Mouse (Mus musculus) CH12F3 (cell line): ENCODE measurements around the gene Nlrc5.

Experiments
- in situ Hi-C: fragments of 300-500 bp; cut with MboI; formaldehyde crosslinking; loops from 2 replicates; pipeline ENCODE4 v1.14.3; 2020; ENCODE audit warnings: low sequenced_read_pairs

The Nlrc5 gene

DNA sequence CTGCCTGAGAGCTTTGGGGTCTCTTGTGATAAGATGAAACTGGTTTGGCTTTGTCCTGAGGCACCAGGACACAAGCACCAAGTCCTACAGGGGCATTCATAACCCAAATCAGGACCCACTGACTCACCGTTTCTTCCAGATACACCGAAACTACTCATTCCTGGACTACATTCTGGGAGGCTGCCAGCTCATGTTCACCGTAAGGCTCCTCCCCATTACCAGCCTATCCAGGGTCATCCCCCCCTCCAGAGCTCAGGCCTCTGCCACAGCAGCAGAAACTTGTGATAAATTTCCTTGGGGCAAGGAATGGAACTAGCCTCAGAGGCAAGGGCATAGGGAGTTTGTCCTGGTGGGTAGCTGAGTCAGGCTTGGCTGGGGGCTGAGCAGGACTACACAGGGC is 123.1 kb downstream of the Nlrc5 start:
- in situ Hi-C loops: no loop called here

DNA sequence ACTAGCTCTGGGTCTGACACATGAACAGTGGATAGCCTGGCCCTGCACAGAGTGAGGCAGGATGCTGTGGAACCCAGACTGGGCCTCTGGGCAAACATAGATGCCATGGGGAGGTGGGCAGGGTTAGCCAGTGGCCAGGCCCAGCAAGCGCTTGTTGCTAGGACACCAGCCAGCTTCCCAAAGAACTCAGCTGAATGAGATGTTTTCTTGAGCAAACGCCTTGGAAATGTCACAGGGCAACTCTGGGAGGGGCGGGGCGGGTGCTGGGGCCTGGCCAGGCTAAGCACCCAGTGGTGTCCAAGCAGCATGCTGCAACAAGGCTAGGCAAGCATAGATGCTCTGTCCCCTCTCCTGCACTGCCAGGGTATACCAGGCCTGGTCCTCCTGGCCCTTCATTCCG is 127.1 kb downstream of the Nlrc5 start:
- in situ Hi-C loops: no loop called here

DNA sequence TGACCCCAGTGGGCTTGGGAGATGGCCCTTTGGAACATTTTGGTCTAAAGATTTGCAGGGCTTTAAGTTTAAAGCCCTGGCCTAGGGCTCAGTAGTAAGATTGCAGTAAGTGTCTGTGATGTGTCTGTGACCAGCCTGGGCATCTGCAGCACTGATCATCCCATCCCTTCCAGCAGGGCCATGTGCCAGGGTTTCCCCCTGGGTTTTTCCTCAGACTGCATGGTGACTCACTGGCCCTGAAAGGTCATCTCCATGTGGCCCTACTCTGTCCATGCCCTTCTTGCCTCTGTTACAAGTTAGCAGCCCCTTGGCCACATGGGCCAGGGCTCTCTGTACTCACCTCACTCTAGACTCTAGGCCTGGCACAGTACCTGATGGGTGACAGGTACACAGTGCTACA is 130.3 kb downstream of the Nlrc5 start:
- in situ Hi-C loops: no loop called here

DNA sequence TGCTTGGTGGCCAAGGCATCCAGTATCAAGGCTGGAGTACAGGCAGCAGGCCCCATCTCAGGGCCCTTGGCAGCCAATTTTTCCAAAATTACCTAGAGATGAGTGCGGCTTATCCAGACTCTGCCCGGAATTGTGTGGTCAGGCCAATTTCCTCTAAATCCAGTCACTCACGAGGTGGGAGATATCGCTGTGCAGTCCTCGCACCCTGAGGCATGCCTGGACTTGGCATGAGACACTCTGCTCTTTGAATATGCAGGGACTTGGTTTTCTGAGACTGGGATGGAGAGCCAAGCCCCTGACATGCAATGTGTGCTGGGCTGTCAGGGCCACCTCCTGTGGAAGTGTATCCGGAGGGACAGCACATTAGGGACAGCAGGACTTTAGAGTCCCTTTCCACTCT is 131.9 kb downstream of the Nlrc5 start:
- in situ Hi-C loops: no loop called here

DNA sequence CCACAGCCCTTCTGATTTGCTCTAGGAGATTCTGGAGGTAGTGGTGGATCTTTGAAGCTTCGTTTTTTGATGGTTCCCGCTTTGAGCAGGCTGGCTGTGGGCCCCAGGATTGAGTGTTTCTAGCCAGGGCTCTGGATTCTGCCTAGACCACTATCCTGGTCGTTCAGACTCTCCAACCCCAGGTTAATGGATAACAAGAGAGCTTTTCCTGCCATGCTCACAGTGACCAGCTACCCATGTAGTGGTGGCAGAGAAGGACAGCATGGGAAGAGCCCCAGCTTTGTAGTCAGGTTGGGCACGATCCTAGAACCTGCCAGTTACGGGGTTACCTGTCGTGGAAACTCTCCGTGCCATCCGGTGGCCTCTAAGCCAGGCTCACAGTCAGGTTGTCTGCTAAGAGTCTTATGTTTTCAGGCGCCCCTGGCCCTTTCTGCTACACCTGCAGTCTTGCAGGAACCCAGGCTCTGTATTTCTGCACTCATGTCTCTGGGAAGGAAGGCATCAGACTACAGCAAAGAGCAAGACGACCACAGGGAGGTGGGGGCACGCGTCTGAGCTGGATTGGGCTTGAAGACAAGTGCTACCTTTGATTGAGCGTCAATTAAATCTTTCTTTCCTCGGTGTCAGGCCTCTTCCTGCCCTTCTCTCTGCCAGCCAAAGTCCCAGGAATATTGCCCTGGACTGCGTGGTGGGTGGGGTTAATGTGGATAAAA is 132.4 kb downstream of the Nlrc5 start:
- in situ Hi-C loops: no loop called here

DNA sequence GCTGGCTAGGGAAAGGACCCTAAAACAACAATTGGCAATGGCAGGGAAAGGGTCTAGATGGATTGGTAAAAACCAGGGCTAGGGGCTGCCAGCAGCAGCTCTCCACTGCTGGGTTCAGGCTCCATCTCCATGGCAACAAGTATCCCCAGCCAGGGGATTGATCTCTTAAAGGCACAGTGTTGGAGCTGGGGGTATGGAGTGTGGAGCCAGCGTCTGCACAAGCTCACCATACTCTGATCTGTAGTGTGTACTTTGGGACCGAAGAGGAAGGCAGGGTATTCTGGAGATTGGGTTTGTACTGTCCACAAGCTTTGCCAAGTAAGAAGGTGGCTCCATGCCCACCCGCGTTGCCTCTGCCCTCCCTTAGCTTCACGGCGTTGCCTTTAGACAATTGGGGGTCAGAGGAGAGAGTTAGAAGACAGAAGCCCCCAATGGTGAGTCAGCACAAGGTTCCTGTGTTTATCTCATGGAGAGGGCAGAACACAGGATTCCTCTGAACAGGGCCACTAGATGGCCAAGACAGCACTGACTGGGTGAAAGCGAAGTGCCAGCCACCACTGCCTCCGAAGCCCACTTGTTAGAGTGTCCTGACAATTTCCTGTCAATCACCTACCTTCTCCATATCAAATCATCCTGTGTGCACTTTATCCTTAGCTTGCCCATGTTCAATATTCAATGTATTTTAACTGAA is 133.1 kb downstream of the Nlrc5 start:
- in situ Hi-C loops: no loop called here

DNA sequence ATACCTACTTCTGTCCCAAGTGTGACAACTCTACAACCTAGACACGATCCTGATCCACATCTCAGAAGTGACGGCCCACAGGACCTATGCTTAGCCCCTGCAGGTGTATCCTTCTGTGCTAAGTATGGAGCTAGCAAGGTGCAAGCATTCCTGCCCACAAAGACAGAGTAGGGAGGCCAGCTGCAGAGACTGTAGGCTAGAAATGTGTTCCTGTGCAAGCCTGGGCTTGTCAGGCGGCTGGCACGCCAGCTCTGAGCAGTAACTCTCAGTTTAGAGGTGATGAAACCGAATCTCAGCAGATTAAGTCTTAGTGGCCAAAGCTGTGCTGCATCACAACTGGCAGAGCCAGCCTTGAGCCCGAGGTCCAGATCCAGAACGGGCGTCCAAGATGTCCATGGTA is 133.9 kb downstream of the Nlrc5 start:
- in situ Hi-C loops: no loop called here

DNA sequence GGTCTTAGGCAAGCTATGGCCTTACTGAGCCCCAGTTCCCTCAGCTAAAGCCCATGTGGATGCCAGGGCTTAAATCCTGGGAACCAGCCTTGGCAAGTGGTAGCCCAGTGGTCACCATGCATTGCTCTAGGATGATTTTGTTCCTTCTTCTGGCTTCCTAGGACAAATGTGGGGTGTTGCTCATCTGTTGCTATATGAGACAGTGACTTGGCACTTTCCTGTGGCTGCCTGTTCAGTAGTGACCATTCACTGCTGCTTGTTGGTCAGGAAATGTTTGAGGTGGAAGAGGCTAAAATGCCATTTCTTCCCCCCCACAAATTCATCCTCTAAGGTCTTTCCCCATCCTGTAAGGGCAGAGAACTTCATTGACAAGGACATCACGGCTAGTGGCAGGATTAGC is 135.3 kb downstream of the Nlrc5 start:
- in situ Hi-C loops: no loop called here

DNA sequence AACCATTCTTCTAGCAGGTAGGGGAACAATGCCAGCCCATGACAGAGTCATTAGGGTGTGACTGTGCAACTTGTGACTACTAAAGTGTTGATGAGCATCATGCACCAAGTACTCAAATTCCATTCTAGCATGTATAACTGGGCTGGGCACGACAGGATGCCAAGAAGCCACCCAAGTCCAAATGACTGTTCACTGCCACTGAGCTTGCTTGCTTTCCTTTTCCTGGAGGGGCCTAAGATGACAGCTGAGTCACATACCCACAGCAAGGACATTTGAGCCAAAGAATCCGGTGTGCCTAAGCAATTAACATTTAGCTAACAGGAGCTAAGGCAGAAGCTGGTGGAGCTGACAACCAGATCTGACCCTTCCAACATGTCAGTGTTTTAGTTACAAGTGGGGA is 137.7 kb downstream of the Nlrc5 start:
- in situ Hi-C loops: no loop called here

DNA sequence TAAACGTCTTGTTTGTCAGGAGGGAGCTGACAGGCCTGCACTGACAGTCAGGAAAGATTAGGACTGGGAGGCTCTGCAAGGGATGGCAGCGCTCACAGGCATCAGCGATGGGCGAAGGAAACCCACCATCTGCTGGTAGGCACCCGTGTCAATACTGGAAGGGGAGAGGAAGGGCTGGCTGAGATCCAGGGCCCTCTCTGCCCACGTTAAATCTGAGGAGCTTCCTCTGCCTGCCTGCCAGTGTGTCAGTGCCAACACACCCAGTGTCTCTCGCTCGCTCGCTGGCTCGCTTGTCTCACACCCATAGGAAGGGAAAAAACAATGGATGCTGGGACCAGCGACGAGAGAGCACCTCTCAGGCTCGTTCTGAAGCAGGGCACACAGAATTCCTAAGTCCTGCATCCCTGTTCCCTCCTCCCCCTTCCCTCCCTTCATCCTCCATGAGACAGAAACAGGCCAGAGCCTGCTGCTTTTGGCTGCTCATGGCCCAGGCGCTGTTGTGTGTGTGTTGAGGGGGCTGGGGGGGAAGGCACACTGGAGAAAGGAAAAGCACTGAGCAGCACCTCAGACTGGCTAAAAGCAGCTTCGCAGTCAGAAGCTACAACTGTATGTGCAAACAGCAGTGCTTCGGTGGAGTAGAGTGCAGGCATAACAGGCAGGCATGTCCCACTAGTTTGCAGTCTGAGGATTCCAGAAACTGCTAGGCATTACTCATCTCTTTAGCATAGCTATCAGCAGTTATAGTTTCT is 140.2 kb downstream of the Nlrc5 start:
- in situ Hi-C loops: no loop called here

DNA sequence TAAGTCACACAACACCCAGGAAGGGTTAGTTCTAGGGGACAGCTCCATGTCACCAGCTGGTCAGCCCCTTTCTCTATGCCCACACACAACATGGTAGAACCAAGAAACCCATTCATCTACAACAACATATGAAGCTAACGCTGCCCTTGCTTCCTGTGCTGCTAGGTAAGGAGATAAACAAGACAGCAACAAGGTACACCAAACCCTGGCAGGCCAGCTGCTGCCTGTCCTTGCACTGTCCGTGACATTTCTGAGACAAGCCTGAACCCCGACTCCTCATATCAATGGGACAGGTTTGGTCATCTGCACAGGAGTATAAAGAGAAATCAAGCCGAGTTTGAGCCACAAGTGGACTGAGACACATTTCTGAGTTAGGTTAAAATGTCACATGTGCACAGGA is 141.0 kb downstream of the Nlrc5 start:
- in situ Hi-C loops: no loop called here
